Mouse (Mus musculus) hematopoietic stem cell, adult 5-6 weeks (primary cell): ENCODE measurements at regions not wholly inside any gene's neighbourhood (a gene's known extent, or its start where the extent isn't known, plus 50 kb on each side); places are given as distances from the start of the nearest gene placed in this dataset.

Experiments used
- ATAC-seq, 2 experiments: fragments of 125-278 bp in 1 of 2; replicated peaks in 1 of 2; 2 replicates each; pipeline ENCODE4 v1.8.0; 2016 to 2017; ENCODE audit warnings: inconsistent platforms in 2 of 2, mild to moderate bottlenecking in 2 of 2, moderate number of reproducible peaks in 2 of 2, low read depth in 1 of 2, moderate TSS enrichment in 1 of 2; ENCODE audit not compliant: low FRiP score in 2 of 2, poor library complexity in 2 of 2, severe bottlenecking in 2 of 2, insufficient read depth in 1 of 2, low TSS enrichment in 1 of 2

- no peak for ATAC-seq
Observed at GRCm38 (mm10) chr8:25311811-25312533, 487.8 kb upstream of the Adam5 start.

GRCm38 (mm10) chr8:25307956-25308355 lies 483.8 kb upstream of the Adam5 start:
- ATAC-seq = no peak

- no peak for ATAC-seq
Observed at GRCm38 (mm10) chr8:25307511-25307910, 483.3 kb upstream of the Adam5 start.

GRCm38 (mm10) chr8:25306769-25307491 lies 482.8 kb upstream of the Adam5 start:
- ATAC-seq = no peak
